Mouse (Mus musculus) intestine, postnatal 0 days (tissue): ENCODE measurements around the gene Gm14410. TPM values are rescaled to one million over a fixed set of nuclear protein-coding genes. Genes with fewer than 3 reads are reported as not detected.
"Not testable (repeated sequence)": the region's sequence is repeated elsewhere in the genome, so short reads cannot be mapped to it uniquely, and the experiment has no call there.

Experiments
- ATAC-seq: fragments of 200-750 bp; cut with Nextera tagmentation; 2 replicates; pipeline ENCODE4 v1.8.0; 2017; ENCODE audit warnings: mild to moderate bottlenecking, moderate TSS enrichment, moderate library complexity
- H3K27ac ChIP-seq: fragments of 300-500 bp; sonication (generic); 2 replicates; pipeline ENCODE4 v1.5.1; 2014; ENCODE audit warnings: mild to moderate bottlenecking, low read depth, low read length, moderate library complexity
- H3K27me3 ChIP-seq: fragments of 300-500 bp; sonication (generic); replicated peaks from 2 replicates; pipeline ENCODE4 v1.6.1; 2014; ENCODE audit warnings: low read length, mixed read lengths; ENCODE audit not compliant: control insufficient read depth, insufficient read depth
- H3K36me3 ChIP-seq: fragments of 300-500 bp; sonication (generic); 2 replicates; pipeline ENCODE4 v1.6.1; 2014; ENCODE audit warnings: mild to moderate bottlenecking, moderate library complexity; ENCODE audit not compliant: control insufficient read depth, insufficient read depth
- H3K4me1 ChIP-seq: fragments of 300-500 bp; sonication (generic); replicated peaks from 2 replicates; pipeline ENCODE4 v1.6.1; 2014; ENCODE audit warnings: antibody characterized with exemption, low read length, mixed read lengths; ENCODE audit not compliant: control insufficient read depth, insufficient read depth
- H3K4me2 ChIP-seq: fragments of 300-500 bp; sonication (generic); replicated peaks from 2 replicates; pipeline ENCODE4 v1.6.1; 2014; ENCODE audit warnings: low read depth, mild to moderate bottlenecking, moderate library complexity
- H3K4me3 ChIP-seq: fragments of 300-500 bp; sonication (generic); 2 replicates; pipeline ENCODE4 v1.5.1; 2014; ENCODE audit warnings: low read depth, low read length
- H3K9ac ChIP-seq: fragments of 300-500 bp; sonication (generic); 2 replicates; pipeline ENCODE4 v1.6.1; 2014; ENCODE audit warnings: mild to moderate bottlenecking, low read depth, low read length
- H3K9me3 ChIP-seq: fragments of 300-500 bp; sonication (generic); 2 replicates; pipeline ENCODE4 v1.6.1; 2016; ENCODE audit warnings: mixed run types; ENCODE audit not compliant: control insufficient read depth
- WGBS: fragments of 180-500 bp; shearing (Covaris S2); extraction: QIAGEN DNeasy Blood & Tissue Kit; methylation state at CpG from one replicate; pipeline ENCODE4 v1.1.7; 2014; 5-methylcytosine and 5-hydroxymethylcytosine counted together
- polyA plus RNA-seq: library from polyadenylated mRNA; unstranded; fragments of >200 nt; fragmentation: Nextera tagmentation; extraction: Ambion mirVana; gene quantifications from 2 replicates; pipeline ENCODE4 v1.2.1, GENCODE M21; 2015

The Gm14410 gene
- polyA plus RNA-seq: 7.1 and 13.6 TPM in 2 replicates

DNA sequence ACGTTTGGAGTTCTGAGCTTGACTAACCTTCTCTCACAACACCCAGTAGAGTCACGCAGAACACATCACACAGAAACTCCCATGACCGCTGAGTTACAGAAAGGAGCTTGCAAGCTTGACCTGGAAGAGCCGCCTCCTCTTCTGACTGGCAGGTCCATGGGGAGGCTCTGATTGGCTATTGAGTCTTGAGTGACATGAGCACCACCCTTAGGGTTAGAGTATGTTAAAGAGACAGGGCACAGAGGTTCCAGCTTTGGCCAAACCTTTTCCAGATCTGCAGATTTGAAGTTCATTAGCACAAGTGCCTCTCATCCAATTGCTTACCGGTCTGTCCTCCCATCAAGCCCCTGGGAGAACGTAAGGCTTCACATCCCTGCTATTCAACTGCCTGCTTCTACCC, at the start of gene Gm14410:
Gene Gm14410, minus strand, starts transcription at position 81 of the 400 bp plus-strand sequence.
- H3K4me3 ChIP-seq: peak within 1 kb of the TSS; percentile 28
- not testable (repeated sequence) for H3K9ac ChIP-seq, H3K27me3 ChIP-seq, ATAC-seq, H3K9me3 ChIP-seq, H3K36me3 ChIP-seq, H3K4me1 ChIP-seq, H3K27ac ChIP-seq
- H3K4me2 ChIP-seq: peak within 1 kb of the TSS; percentile 51
- WGBS: 0% methylated on average over 4 of the region's 6 CpGs

- H3K9me3 ChIP-seq, ATAC-seq, H3K9ac ChIP-seq, H3K27me3 ChIP-seq, H3K4me3 ChIP-seq, H3K4me1 ChIP-seq, H3K27ac ChIP-seq, H3K36me3 ChIP-seq, H3K4me2 ChIP-seq: not testable (repeated sequence)
- 78% methylated on average over 2 of the region's 2 CpGs for WGBS
Measured at GRCm38 (mm10) chr2:177247449-177247848, 41.2 kb upstream of the Gm14410 start.

DNA sequence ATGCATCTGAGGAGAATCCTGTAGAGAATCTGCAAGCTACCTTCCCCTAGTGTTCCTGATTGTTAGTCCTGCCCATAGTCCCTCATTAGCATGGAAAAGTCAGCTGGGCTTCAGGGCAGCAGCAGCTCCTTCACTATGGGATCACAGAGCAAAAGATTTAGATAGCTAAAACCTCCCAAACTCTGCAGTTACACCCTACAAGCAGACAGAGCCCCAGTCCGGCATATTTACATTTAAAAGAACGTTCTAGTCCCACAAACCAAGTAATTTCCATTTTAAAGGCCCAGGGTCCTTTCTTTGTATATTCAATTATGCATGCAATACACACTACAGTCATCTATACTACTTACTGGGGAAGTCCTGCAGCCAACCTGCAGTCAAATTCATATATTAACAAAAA, 24.2 kb upstream of the Gm14410 start:
- 64% methylated on average over 2 of the region's 2 CpGs for WGBS
- H3K4me1 ChIP-seq, H3K36me3 ChIP-seq, H3K4me2 ChIP-seq, H3K9ac ChIP-seq, H3K9me3 ChIP-seq, ATAC-seq, H3K4me3 ChIP-seq, H3K27ac ChIP-seq, H3K27me3 ChIP-seq: not testable (repeated sequence)

GRCm38 (mm10) chr2:177172749-177173148, 33.5 kb downstream of the Gm14410 start:
- not testable (repeated sequence) for ATAC-seq, H3K27ac ChIP-seq, H3K9me3 ChIP-seq, H3K4me1 ChIP-seq, H3K27me3 ChIP-seq, H3K4me2 ChIP-seq, H3K9ac ChIP-seq, H3K4me3 ChIP-seq, H3K36me3 ChIP-seq
- WGBS: 87% methylated on average over 5 of the region's 5 CpGs

Other genes starting within 250 kb of the Gm14410 start
- gene Gm14419, start 205.5 kb downstream of the Gm14410 start, polyA plus RNA-seq: 3.6 and 6.2 TPM in 2 replicates
- 0.12 TPM in 1 of 2 replicates, not detected in the other for gene Gm14401, start 132.1 kb downstream of the Gm14410 start, polyA plus RNA-seq
- not detected in 2 replicates for gene Gm14409, start 60.6 kb upstream of the Gm14410 start, polyA plus RNA-seq
- gene Gm14412, start 117.9 kb upstream of the Gm14410 start, polyA plus RNA-seq: not detected in 2 replicates
- 2.1 and 2.8 TPM in 2 replicates for gene Gm14418, start 191.9 kb upstream of the Gm14410 start, polyA plus RNA-seq